Mouse (Mus musculus) intestine, embryonic 16.5 days (tissue): ENCODE results near the gene Smarcb1. TPM values are rescaled to one million over a fixed set of nuclear protein-coding genes. Genes with fewer than 3 reads are reported as not detected.
"Not testable (repeated sequence)": the region's sequence is repeated elsewhere in the genome, so short reads cannot be mapped to it uniquely, and the experiment has no call there.

Experiments
- ATAC-seq: fragments of 200-750 bp; cut with Nextera tagmentation; 2 replicates; pipeline ENCODE4 v1.8.0; 2017; ENCODE audit warnings: moderate TSS enrichment, moderate library complexity
- H3K27ac ChIP-seq: fragments of 300-500 bp; sonication (generic); 2 replicates; pipeline ENCODE4 v1.5.1; 2014; ENCODE audit warnings: mild to moderate bottlenecking, low read length
- H3K27me3 ChIP-seq: fragments of 300-500 bp; sonication (generic); replicated peaks from 2 replicates; pipeline ENCODE4 v1.6.1; 2014; ENCODE audit warnings: low read length, control low read depth, mixed read lengths; ENCODE audit not compliant: control insufficient read depth, insufficient read depth
- H3K36me3 ChIP-seq: fragments of 300-500 bp; sonication (generic); 2 replicates; pipeline ENCODE4 v1.6.1; 2014; ENCODE audit warnings: low read length, control low read depth; ENCODE audit not compliant: control insufficient read depth, insufficient read depth
- H3K4me1 ChIP-seq: fragments of 300-500 bp; sonication (generic); 2 replicates; pipeline ENCODE4 v1.6.1; 2014; ENCODE audit warnings: low read length, control low read depth, mixed read lengths; ENCODE audit not compliant: control insufficient read depth, insufficient read depth
- H3K4me2 ChIP-seq: fragments of 300-500 bp; sonication (generic); 2 replicates; pipeline ENCODE4 v1.6.1; 2014; ENCODE audit warnings: low read depth, low read length, control low read depth
- H3K4me3 ChIP-seq: fragments of 300-500 bp; sonication (generic); 2 replicates; pipeline ENCODE4 v1.5.1; 2014; ENCODE audit warnings: mild to moderate bottlenecking, low read length
- H3K9ac ChIP-seq: fragments of 300-500 bp; sonication (generic); 2 replicates; pipeline ENCODE4 v1.6.1; 2014; ENCODE audit warnings: low read depth, low read length
- H3K9me3 ChIP-seq: fragments of 300-500 bp; sonication (generic); 2 replicates; pipeline ENCODE4 v1.6.1; 2016; ENCODE audit warnings: low read length, control low read depth; ENCODE audit not compliant: control insufficient read depth
- WGBS: fragments of 180-500 bp; shearing (Covaris S2); extraction: QIAGEN DNeasy Blood & Tissue Kit; methylation state at CpG from one replicate; pipeline ENCODE4 v1.1.7; 2014; 5-methylcytosine and 5-hydroxymethylcytosine counted together
- polyA plus RNA-seq: library from polyadenylated mRNA; unstranded; fragments of >200 nt; fragmentation: Nextera tagmentation; extraction: Ambion mirVana; gene quantifications from 2 replicates; pipeline ENCODE4 v1.2.1, GENCODE M21; 2015

Gene Smarcb1
- polyA plus RNA-seq, 1 experiment from 2014 or later: 171 TPM

- WGBS: 38% methylated on average over 10 of the region's 10 CpGs
- no peak overlapping the region for H3K27ac ChIP-seq
- H3K4me3 ChIP-seq: peak overlapping the region; percentile 47
- H3K4me2 ChIP-seq: peak overlapping the region; percentile 66
- H3K27me3 ChIP-seq: no peaks in the 10 kb centered on the region
- H3K4me1 ChIP-seq: peaks cover 8% of the 10 kb centered on the region
- no peaks in the 10 kb centered on the region for H3K36me3 ChIP-seq
- H3K9me3 ChIP-seq: no peaks in the 10 kb centered on the region
- ATAC-seq: peak; percentile 25; the same call in 1 of the 2 replicates
- peak overlapping the region; percentile 53; the same call in 1 of the 2 replicates for H3K9ac ChIP-seq
Measured at GRCm38 (mm10) chr10:75872025-75872914, 49.1 kb downstream of the Smarcb1 start.

GRCm38 (mm10) chr10:75861587-75861986, 59.8 kb downstream of the Smarcb1 start:
- no peaks in the 10 kb centered on the region for H3K27me3 ChIP-seq
- H3K4me1 ChIP-seq: peaks cover 23% of the 10 kb centered on the region
- H3K27ac ChIP-seq: no peak overlapping the region
- no peak overlapping the region for H3K4me2 ChIP-seq
- no peaks in the 10 kb centered on the region for H3K36me3 ChIP-seq
- H3K4me3 ChIP-seq: no peak overlapping the region
- H3K9ac ChIP-seq: no peak overlapping the region
- no peak for ATAC-seq
- no peaks in the 10 kb centered on the region for H3K9me3 ChIP-seq
- 69% methylated on average over 5 of the region's 5 CpGs for WGBS

GRCm38 (mm10) chr10:75860746-75861145, 60.7 kb downstream of the Smarcb1 start:
- H3K36me3 ChIP-seq: no peaks in the 10 kb centered on the region; the same call in 1 of the 2 replicates
- H3K27ac ChIP-seq: peak overlapping the region; percentile 40
- 43% methylated on average over 7 of the region's 7 CpGs for WGBS
- H3K9me3 ChIP-seq: no peaks in the 10 kb centered on the region
- H3K9ac ChIP-seq: peak overlapping the region; percentile 87; the same call in 1 of the 2 replicates
- H3K27me3 ChIP-seq: no peaks in the 10 kb centered on the region
- no peak overlapping the region for H3K4me2 ChIP-seq
- peaks cover 23% of the 10 kb centered on the region for H3K4me1 ChIP-seq
- no peak overlapping the region for H3K4me3 ChIP-seq
- no peak for ATAC-seq

- under 1% methylated on average over 45 of the region's 46 CpGs for WGBS
Measured at GRCm38 (mm10) chr10:75859786-75860470, 61.5 kb downstream of the Smarcb1 start, which contains the start of gene Mif. TSS of gene Mif (minus strand) at chr10:75860240.

GRCm38 (mm10) chr10:75859107-75859746, 62.2 kb downstream of the Smarcb1 start:
- peak; percentile 54 for ATAC-seq
- peaks cover 23% of the 10 kb centered on the region for H3K4me1 ChIP-seq
- no peaks in the 10 kb centered on the region; the same call in 1 of the 2 replicates for H3K36me3 ChIP-seq
- H3K27me3 ChIP-seq: no peaks in the 10 kb centered on the region
- peak overlapping the region; percentile 75 for H3K4me2 ChIP-seq
- peak overlapping the region; percentile 87 for H3K9ac ChIP-seq
- peak overlapping the region; percentile 94 for H3K27ac ChIP-seq
- H3K9me3 ChIP-seq: no peaks in the 10 kb centered on the region
- 3% methylated on average over 27 of the region's 27 CpGs for WGBS
- peak overlapping the region; percentile 82 for H3K4me3 ChIP-seq

More at GRCm38 (mm10) chr10:75859786-75860470, 61.5 kb downstream of the Smarcb1 start, which contains the start of gene Mif:
- Histone ChIP-seq H3K4me3 (peak within 1 kb of the TSS; percentile 82), H3K4me1 (peaks cover 23% of the 10 kb centered on the region), H3K4me2 (peak within 1 kb of the TSS; percentile 75), H3K9ac (peak within 1 kb of the TSS; percentile 87), H3K27ac (peak within 1 kb of the TSS; percentile 94)
- H3K27me3 ChIP-seq, H3K9me3 ChIP-seq, H3K36me3 ChIP-seq: not testable (repeated sequence)
- peak; percentile 97 for ATAC-seq

GRCm38 (mm10) chr10:75857598-75857997, 63.8 kb downstream of the Smarcb1 start:
- Histone ChIP-seq H3K9ac (no peak overlapping the region), H3K4me1 (peaks cover 23% of the 10 kb centered on the region), H3K36me3 (no peaks in the 10 kb centered on the region; the same call in 1 of the 2 replicates), H3K4me2 (no peak overlapping the region), H3K27ac (no peak overlapping the region), H3K27me3 (no peaks in the 10 kb centered on the region), H3K4me3 (no peak overlapping the region), H3K9me3 (no peaks in the 10 kb centered on the region)
- ATAC-seq: no peak
- 89% methylated on average over 4 of the region's 4 CpGs for WGBS

- H3K9me3 ChIP-seq: no peaks in the 10 kb centered on the region
- no peak for ATAC-seq
- no peak overlapping the region for H3K4me3 ChIP-seq
- H3K27ac ChIP-seq: no peak overlapping the region
- H3K4me2 ChIP-seq: no peak overlapping the region
- WGBS: 80% methylated on average over 3 of the region's 3 CpGs
- H3K36me3 ChIP-seq: no peaks in the 10 kb centered on the region; the same call in 1 of the 2 replicates
- no peak overlapping the region for H3K9ac ChIP-seq
- H3K27me3 ChIP-seq: no peaks in the 10 kb centered on the region
- peaks cover 27% of the 10 kb centered on the region for H3K4me1 ChIP-seq
Measured at GRCm38 (mm10) chr10:75856976-75857375, 64.4 kb downstream of the Smarcb1 start.

- Histone ChIP-seq H3K4me3 (no peak overlapping the region), H3K9me3 (no peaks in the 10 kb centered on the region), H3K27me3 (no peaks in the 10 kb centered on the region), H3K9ac (no peak overlapping the region), H3K36me3 (no peaks in the 10 kb centered on the region; the same call in 1 of the 2 replicates), H3K4me1 (peaks cover 34% of the 10 kb centered on the region), H3K27ac (no peak overlapping the region), H3K4me2 (no peak overlapping the region)
- 74% methylated on average over 11 of the region's 11 CpGs for WGBS
- no peak for ATAC-seq
Measured at GRCm38 (mm10) chr10:75856155-75856907, 65.1 kb downstream of the Smarcb1 start.
